Comparison of ENCODE assay signal across 8 mouse cellular contexts in the genomic region with DNA sequence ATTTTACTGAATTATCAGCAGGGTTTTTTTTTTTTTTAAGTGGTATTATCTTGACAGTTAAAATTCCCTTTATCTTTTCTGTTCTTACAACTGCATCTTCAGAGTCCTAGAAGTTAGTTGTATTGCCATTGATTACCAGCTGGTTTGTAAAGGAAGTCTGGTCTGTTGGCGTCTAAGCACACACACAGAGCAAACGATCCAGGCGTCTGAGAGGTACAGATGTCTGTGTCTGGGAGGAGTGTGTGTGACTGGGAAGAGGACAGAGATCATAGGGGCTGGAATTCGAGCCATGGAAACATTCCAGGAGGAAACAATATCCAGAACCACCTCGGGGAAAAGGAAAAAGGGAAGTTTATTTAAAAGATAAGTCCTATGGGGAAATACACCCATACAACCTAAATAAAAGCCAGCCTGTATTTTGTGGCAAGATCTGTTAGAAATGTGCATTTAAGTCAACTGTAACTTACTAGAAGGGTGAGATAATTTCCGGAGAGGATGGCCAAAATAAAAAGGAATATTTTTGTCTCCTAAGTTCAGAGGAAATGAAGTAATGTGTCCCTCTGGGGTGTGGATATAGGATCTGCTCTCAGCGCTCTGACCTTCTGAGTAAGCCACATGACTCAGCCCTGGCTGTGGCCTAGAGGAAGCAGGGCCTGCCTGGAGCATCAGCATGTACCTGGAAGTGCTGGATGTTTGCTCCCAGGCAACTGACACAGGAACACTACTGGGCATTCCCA.
DNase-seq lines count a peak whose midpoint lies in the region; ATAC-seq and TF ChIP-seq lines count a peak whose summit lies in the region.

No protein-coding gene starts in this region.

- H3K27me3 ChIP-seq in MEL (ENCODE audit: control insufficient read depth in 1 of 2, insufficient read depth in 2 of 2, low read length in 2 of 2) = no peaks in the 10 kb centered on the region
- H3K27me3 ChIP-seq in heart, embryonic 14.5 days (ENCODE audit: control insufficient read depth, insufficient read depth, low read length) = no peaks in the 10 kb centered on the region
- no peaks in the 10 kb centered on the region for H3K27me3 ChIP-seq in liver, adult 2 months (ENCODE audit: control insufficient read depth, insufficient read depth, low read length)

- peak overlapping the region; percentile 22 to 50 for H3K4me3 ChIP-seq in MEL (ENCODE audit: control insufficient read depth in 1 of 2, insufficient read depth in 1 of 2, low read depth in 2 of 2, low read length in 2 of 2)
- no peak overlapping the region for H3K4me3 ChIP-seq in heart, embryonic 14.5 days (ENCODE audit: control insufficient read depth in 1 of 2, insufficient read depth in 1 of 2, low read depth in 1 of 2, low read length in 2 of 2)
- no peak overlapping the region for H3K4me3 ChIP-seq in liver, adult 2 months (ENCODE audit: insufficient read depth, low read depth, low read length)

- DNase-seq in MEL (ENCODE audit: low read depth, low spot score) = peak; percentile 78
- DNase-seq in liver, adult 2 months (ENCODE audit: extremely low read depth, low read depth, low spot score) = peak; percentile 21
- no peak for DNase-seq in testis, postnatal 14 days (ENCODE audit: low spot score)
- DNase-seq in frontal cortex, postnatal 10 days (ENCODE audit: low spot score in 2 of 2) = no peak
- DNase-seq in cerebellum, adult 9-11 months = no peak

- ATAC-seq in common myeloid progenitor, adult 5-6 weeks (replicated peaks; ENCODE audit: low read depth, poor library complexity, severe bottlenecking) = peak; percentile 53
- peak; percentile 90 for ATAC-seq in heart, embryonic 14.5 days (ENCODE audit: insufficient number of reproducible peaks, insufficient read depth, low FRiP score, low read depth)
- ATAC-seq in CD4-positive, CD25-positive, alpha-beta regulatory T cell, adult 4 months = no peak

- no peaks in the 10 kb centered on the region for H3K9me3 ChIP-seq in MEL (replicated peaks; ENCODE audit: insufficient read depth, low read length)
- no peaks in the 10 kb centered on the region for H3K9me3 ChIP-seq in heart, embryonic 14.5 days (ENCODE audit: control insufficient read depth, low read length)

- no peak for TF ChIP-seq RAD21 in MEL (IDR thresholded peaks at IDR 0.05; ENCODE audit: low read depth, low read length)

- H3K79me2 ChIP-seq in MEL (ENCODE audit: control insufficient read depth, insufficient read depth, low read length, poor library complexity) = no peaks in the 10 kb centered on the region
- H3K79me2 ChIP-seq in liver, adult 2 months (ENCODE audit: control insufficient read depth, insufficient read depth, low read length) = no peaks in the 10 kb centered on the region

- no peak overlapping the region for H3K4me2 ChIP-seq in heart, embryonic 14.5 days (ENCODE audit: low read length)

- peak in 1 of 2 experiments; percentile 87; a peak in 3 of 4 replicates for TF ChIP-seq EP300 in MEL (IDR thresholded peaks at IDR 0.05; ENCODE audit: low read depth in 1 of 2, low read length in 2 of 2)

- TF ChIP-seq CTCF in MEL (IDR thresholded peaks at IDR 0.05 in 2 of 3, conservative IDR thresholded peaks at IDR 0.05 in 1 of 3; ENCODE audit: control insufficient read depth in 1 of 3, insufficient read depth in 1 of 3, low read depth in 2 of 3, low read length in 3 of 3, poor library complexity in 1 of 3, severe bottlenecking in 1 of 3) = no peak
- TF ChIP-seq CTCF in liver, adult 2 months (IDR thresholded peaks at IDR 0.05; ENCODE audit: low read depth, low read length) = no peak

- H3K9ac ChIP-seq in MEL (ENCODE audit: control insufficient read depth, low read depth, low read length, poor library complexity, severe bottlenecking) = peak overlapping the region; percentile 65
- no peak overlapping the region for H3K9ac ChIP-seq in heart, embryonic 14.5 days (ENCODE audit: low read length)
- H3K9ac ChIP-seq in liver, adult 2 months (ENCODE audit: low read depth, low read length) = no peak overlapping the region

- H3K4me1 ChIP-seq in MEL (ENCODE audit: control insufficient read depth in 1 of 2, insufficient read depth in 2 of 2, low read length in 2 of 2) = peaks cover 34 to 45% of the 10 kb centered on the region in 2 experiments
- peaks cover 2 to 12% of the 10 kb centered on the region in 2 experiments; a peak in 3 of 4 replicates for H3K4me1 ChIP-seq in heart, embryonic 14.5 days (ENCODE audit: control insufficient read depth in 2 of 2, insufficient read depth in 2 of 2, low read length in 2 of 2)
- H3K4me1 ChIP-seq in liver, adult 2 months (ENCODE audit: control insufficient read depth, insufficient read depth, low read length) = peaks cover 2% of the 10 kb centered on the region; the same call in 1 of the 2 replicates

- peak overlapping the region; percentile 97 for H3K27ac ChIP-seq in MEL (ENCODE audit: control insufficient read depth, low read depth, low read length)
- peak overlapping the region; percentile 73 to 74 for H3K27ac ChIP-seq in heart, embryonic 14.5 days (replicated peaks in 1 of 2; ENCODE audit: control insufficient read depth in 1 of 2, insufficient read depth in 1 of 2, low read depth in 2 of 2, low read length in 2 of 2)
- no peak overlapping the region for H3K27ac ChIP-seq in liver, adult 2 months (replicated peaks; ENCODE audit: insufficient read depth, low read depth, low read length)

- H3K36me3 ChIP-seq in MEL (ENCODE audit: control insufficient read depth in 1 of 2, insufficient read depth in 2 of 2, low read length in 2 of 2) = peaks cover 0 to 44% of the 10 kb centered on the region in 2 experiments; a peak in 2 of 4 replicates
- H3K36me3 ChIP-seq in heart, embryonic 14.5 days (ENCODE audit: control insufficient read depth, insufficient read depth, low read length) = peaks cover 32% of the 10 kb centered on the region
- 0 out of 2 replicates have a peak, but pooled peaks cover 3% of the 10 kb centered on the region for H3K36me3 ChIP-seq in liver, adult 2 months (ENCODE audit: control insufficient read depth, insufficient read depth, low read length)

- TF ChIP-seq POLR2A in MEL (IDR thresholded peaks at IDR 0.05; ENCODE audit: control insufficient read depth in 1 of 2, insufficient read depth in 1 of 2, low read depth in 1 of 2, low read length in 2 of 2, poor library complexity in 1 of 2) = peak in 1 of 2 experiments; percentile 38; a peak in 1 of 4 replicates
- no peak for TF ChIP-seq POLR2A in liver, adult 2 months (IDR thresholded peaks at IDR 0.05; ENCODE audit: extremely low read depth, insufficient read depth, low read length)

- WGBS in heart, embryonic 14.5 days = 23% methylated on average over 7 of the region's 7 CpGs
- 42% methylated on average over 7 of the region's 7 CpGs for WGBS in liver, adult 2 months

TF ChIP-seq in MEL, 35 proteins besides CTCF, POLR2A, EP300 and RAD21:
- TF ChIP-seq GATA1 (IDR thresholded peaks at IDR 0.05; ENCODE audit: low read depth, low read length) (peak; percentile 68), TBP (IDR thresholded peaks at IDR 0.05; ENCODE audit: low read depth, low read length) (0 out of 2 replicates have a peak, but pooled peaks have one; percentile 20), MAZ (IDR thresholded peaks at IDR 0.05; ENCODE audit: low read depth, low read length) (0 out of 2 replicates have a peak, but pooled peaks have one; percentile 38), ZC3H11A (IDR thresholded peaks at IDR 0.05; ENCODE audit: low read depth, low read length) (no peak), SIN3A (IDR thresholded peaks at IDR 0.05; ENCODE audit: low read length) (peak; percentile 70; the same call in 1 of the 2 replicates), USF1 (IDR thresholded peaks at IDR 0.05; ENCODE audit: low read depth, low read length) (peak; percentile 64; the same call in 1 of the 2 replicates), MYB (IDR thresholded peaks at IDR 0.05; ENCODE audit: low read depth, low read length) (peak; percentile 67), E2F4 (IDR thresholded peaks at IDR 0.05; ENCODE audit: borderline replicate concordance, low read depth, low read length) (no peak), ZKSCAN1 (IDR thresholded peaks at IDR 0.05; ENCODE audit: low read depth, low read length) (no peak), POLR2AphosphoS2 (IDR thresholded peaks at IDR 0.05; ENCODE audit: low read length) (no peak), MXI1 (IDR thresholded peaks at IDR 0.05; ENCODE audit: low read depth, low read length) (peak; percentile 72), ETS1 (IDR thresholded peaks at IDR 0.05; ENCODE audit: low read depth, low read length) (peak; percentile 77), CHD1 (IDR thresholded peaks at IDR 0.05; ENCODE audit: low read depth, low read length) (peak; percentile 79; the same call in 1 of the 2 replicates), GABPA (IDR thresholded peaks at IDR 0.05; ENCODE audit: low read depth, low read length) (no peak), MYC (IDR thresholded peaks at IDR 0.05; ENCODE audit: low read depth, low read length) (peak; percentile 60; the same call in 1 of the 2 replicates), JUND (IDR thresholded peaks at IDR 0.05; ENCODE audit: low read depth, low read length) (0 out of 2 replicates have a peak, but pooled peaks have one; percentile 18), MAFK (IDR thresholded peaks at IDR 0.05; ENCODE audit: borderline replicate concordance, low read depth, low read length) (no peak), TAL1 (IDR thresholded peaks at IDR 0.05; ENCODE audit: low read length) (peak; percentile 30), UBTF (IDR thresholded peaks at IDR 0.05; ENCODE audit: borderline replicate concordance, insufficient read depth, low read depth, low read length) (no peak), MAX (IDR thresholded peaks at IDR 0.05; ENCODE audit: low read length) (peak; percentile 40; the same call in 1 of the 2 replicates), NELFE (IDR thresholded peaks at IDR 0.05; ENCODE audit: low read depth, low read length) (peak; percentile 46; the same call in 1 of the 2 replicates), ZMIZ1 (IDR thresholded peaks at IDR 0.05; ENCODE audit: low read depth, low read length) (0 out of 2 replicates have a peak, but pooled peaks have one; percentile 12), TCF12 (IDR thresholded peaks at IDR 0.05; ENCODE audit: low read depth, low read length) (peak; percentile 77), RCOR1 (IDR thresholded peaks at IDR 0.05; ENCODE audit: low read depth, low read length) (peak; percentile 24; the same call in 1 of the 2 replicates), ZNF384 (IDR thresholded peaks at IDR 0.05; ENCODE audit: low read depth, low read length) (peak; percentile 93)

Comparison
In these comparisons a context has a peak if more than half of its experiments do, and no peak if none do; other contexts are left out.
1. DNase-seq: peak in MEL (single experiment) and liver, adult 2 months (single experiment); none in testis, postnatal 14 days (single experiment), frontal cortex, postnatal 10 days (0 of 2) and cerebellum, adult 9-11 months (single experiment).
2. H3K4me3 ChIP-seq: peak in MEL (2 of 2); none in heart, embryonic 14.5 days (0 of 2) and liver, adult 2 months (single experiment).